Mouse (Mus musculus): ENCODE measurements around the gene Higd2a. TPM values are rescaled to one million over a fixed set of nuclear protein-coding genes. Genes with fewer than 3 reads are reported as not detected.
"Not testable (repeated sequence)": the region's sequence is repeated elsewhere in the genome, so short reads cannot be mapped to it uniquely, and the experiment has no call there.

Gene Higd2a
- polyA plus RNA-seq, 3 experiments from 2014 or later, result 101 to 139 (median 122) TPM

GRCm38 (mm10) chr13:54582860-54583259 lies 7.1 kb upstream of the Higd2a start:
- no peak for ATAC-seq

- no peak for ATAC-seq
These were observed 4.2 kb upstream of the Higd2a start for GRCm38 (mm10) chr13:54585831-54586230.

- peak; percentile 11 for ATAC-seq
These were observed 502 bp upstream of the Higd2a start for GRCm38 (mm10) chr13:54589414-54589995.

GRCm38 (mm10) chr13:54591776-54592356 lies 1.9 kb downstream of the Higd2a start:
- ATAC-seq, result no peak

GRCm38 (mm10) chr13:54593617-54594016 lies 3.6 kb downstream of the Higd2a start:
- no peak for ATAC-seq

GRCm38 (mm10) chr13:54596107-54596690 lies 6.2 kb downstream of the Higd2a start:
- ATAC-seq, result no peak

- ATAC-seq, result no peak
These were observed 6.9 kb downstream of the Higd2a start for GRCm38 (mm10) chr13:54596870-54597269.

GRCm38 (mm10) chr13:54598622-54599143 lies 8.7 kb downstream of the Higd2a start:
- ATAC-seq, result no peak

GRCm38 (mm10) chr13:54602639-54603111 lies 12.7 kb downstream of the Higd2a start:
- ATAC-seq, result no peak

- ATAC-seq, result no peak
These were observed 13.5 kb downstream of the Higd2a start for GRCm38 (mm10) chr13:54603501-54603900.

GRCm38 (mm10) chr13:54604221-54604620 lies 14.2 kb downstream of the Higd2a start:
- no peak for ATAC-seq

GRCm38 (mm10) chr13:54605426-54605825 lies 15.4 kb downstream of the Higd2a start:
- ATAC-seq, result no peak

- no peak for ATAC-seq
These were observed 17.2 kb downstream of the Higd2a start for GRCm38 (mm10) chr13:54607204-54607603.

GRCm38 (mm10) chr13:54608002-54608401 lies 18.0 kb downstream of the Higd2a start:
- no peak for ATAC-seq

- ATAC-seq, result no peak
These were observed 18.7 kb downstream of the Higd2a start for GRCm38 (mm10) chr13:54608666-54609065.

- ATAC-seq, result no peak
These were observed 19.3 kb downstream of the Higd2a start for GRCm38 (mm10) chr13:54609301-54609700.

- no peak for ATAC-seq
These were observed 20.6 kb downstream of the Higd2a start for GRCm38 (mm10) chr13:54610613-54610971.

- peak; percentile 80 for ATAC-seq
These were observed 21.2 kb downstream of the Higd2a start, which contains the start of gene Cltb for GRCm38 (mm10) chr13:54610972-54611754. Gene Cltb (minus strand): TSS chr13:54611344.

- not testable (repeated sequence) for ATAC-seq
These were observed 23.1 kb downstream of the Higd2a start for GRCm38 (mm10) chr13:54613141-54613540.

- ATAC-seq, result no peak
These were observed 26.3 kb downstream of the Higd2a start for GRCm38 (mm10) chr13:54616307-54616706.

- ATAC-seq, result no peak
These were observed 27.0 kb downstream of the Higd2a start for GRCm38 (mm10) chr13:54616998-54617397.

- ATAC-seq, result peak; percentile 94
These were observed 31.3 kb downstream of the Higd2a start, which contains the start of gene Faf2 for GRCm38 (mm10) chr13:54621155-54621932. Gene Faf2 (plus strand): TSS chr13:54621784.
